Mouse (Mus musculus) T-helper 2 cell (primary cell): Measurements from ENCODE around the gene Galntl5.
"Not testable (repeated sequence)": the region's sequence is repeated elsewhere in the genome, so short reads cannot be mapped to it uniquely, and the experiment has no call there.

ENCODE experiments used
- in situ Hi-C: fragments of 300-600 bp; cut with MboI, MseI; formaldehyde crosslinking; loops from one replicate; pipeline ENCODE4 v1.15.1; 2025; ENCODE audit warnings: high pct_unique_total_duplicates

Gene Galntl5

GRCm38 (mm10) chr5:25190521-25190920 lies 9.3 kb downstream of the Galntl5 start:
- in situ Hi-C loops: no loop called here

GRCm38 (mm10) chr5:25211872-25212271 lies 30.6 kb downstream of the Galntl5 start:
- in situ Hi-C loops: no loop called here

- in situ Hi-C loops: not testable (repeated sequence)
Observed at GRCm38 (mm10) chr5:25213216-25213615, 32.0 kb downstream of the Galntl5 start.

GRCm38 (mm10) chr5:25215006-25215405 lies 33.7 kb downstream of the Galntl5 start:
- in situ Hi-C loops: no loop called here

- in situ Hi-C loops: no loop called here
Observed at GRCm38 (mm10) chr5:25221604-25222003, 40.3 kb downstream of the Galntl5 start, which contains the start of gene Galnt11. Gene Galnt11, plus strand, starts transcription at chr5:25221904.

- in situ Hi-C loops: no loop called here
Observed at GRCm38 (mm10) chr5:25222752-25223702, 41.8 kb downstream of the Galntl5 start, which contains the start of gene E130116L18Rik. Gene E130116L18Rik, minus strand, starts transcription at chr5:25223153.

- in situ Hi-C loops: not testable (repeated sequence)
Observed at GRCm38 (mm10) chr5:25224377-25224776, 43.1 kb downstream of the Galntl5 start.

- in situ Hi-C loops: no loop called here
Observed at GRCm38 (mm10) chr5:25243101-25243500, 61.8 kb downstream of the Galntl5 start.

- in situ Hi-C loops: no loop called here
Observed at GRCm38 (mm10) chr5:25245806-25246472, 64.7 kb downstream of the Galntl5 start.

- in situ Hi-C loops: no loop called here
Observed at GRCm38 (mm10) chr5:25246473-25246865, 65.2 kb downstream of the Galntl5 start.

GRCm38 (mm10) chr5:25247036-25247435 lies 65.8 kb downstream of the Galntl5 start:
- in situ Hi-C loops: no loop called here

- in situ Hi-C loops: no loop called here
Observed at GRCm38 (mm10) chr5:25252423-25252822, 71.2 kb downstream of the Galntl5 start.

- in situ Hi-C loops: no loop called here
Observed at GRCm38 (mm10) chr5:25252825-25253544, 71.7 kb downstream of the Galntl5 start.

- in situ Hi-C loops: no loop called here
Observed at GRCm38 (mm10) chr5:25254491-25254890, 73.2 kb downstream of the Galntl5 start.

- in situ Hi-C loops: no loop called here
Observed at GRCm38 (mm10) chr5:25256686-25257085, 75.4 kb downstream of the Galntl5 start.

GRCm38 (mm10) chr5:25261452-25261851 lies 80.2 kb downstream of the Galntl5 start:
- in situ Hi-C loops: no loop called here

- in situ Hi-C loops: no loop called here
Observed at GRCm38 (mm10) chr5:25262266-25262665, 81.0 kb downstream of the Galntl5 start.

GRCm38 (mm10) chr5:25268258-25268888 lies 87.1 kb downstream of the Galntl5 start:
- in situ Hi-C loops: no loop called here
